Mouse (Mus musculus) olfactory bulb, adult 2 months (tissue): ENCODE measurements around the gene Naa11. TPM values are rescaled to one million over a fixed set of nuclear protein-coding genes. Genes with fewer than 3 reads are reported as not detected.

Experiments
- H3K27ac ChIP-seq: fragments of 200-500 bp; 2 replicates; pipeline ENCODE4 v1.5.1; 2012; ENCODE audit warnings: low read depth, low read length; ENCODE audit not compliant: insufficient read depth
- H3K4me1 ChIP-seq: fragments of 200-500 bp; 2 replicates; pipeline ENCODE4 v1.6.1; 2012; ENCODE audit warnings: low read length; ENCODE audit not compliant: control insufficient read depth, insufficient read depth
- H3K4me3 ChIP-seq: fragments of 200-500 bp; 2 replicates; pipeline ENCODE4 v1.5.1; 2012; ENCODE audit warnings: mild to moderate bottlenecking, low read depth, low read length, moderate library complexity; ENCODE audit not compliant: insufficient read depth
- CTCF ChIP-seq: fragments of 200-500 bp; IDR thresholded peaks from 2 replicates; pipeline ENCODE4 v1.5.1; 2012; ENCODE audit warnings: low read depth, mild to moderate bottlenecking, low read length, moderate library complexity; ENCODE audit not compliant: insufficient read depth
- POLR2A ChIP-seq: fragments of 200-500 bp; IDR thresholded peaks from 2 replicates; pipeline ENCODE4 v1.6.1; 2012; ENCODE audit warnings: mild to moderate bottlenecking, low read depth, low read length, moderate library complexity; ENCODE audit not compliant: insufficient read depth
- WGBS: fragments of 180-500 bp; shearing (Covaris S2); methylation state at CpG from one replicate; pipeline ENCODE4 v1.1.7; 2018; 5-methylcytosine and 5-hydroxymethylcytosine counted together
- polyA plus RNA-seq: library from polyadenylated mRNA; stranded (reverse); fragments of >200 nt; gene quantifications from 2 replicates; pipeline ENCODE4 v1.2.4, GENCODE M21; 2012; ENCODE audit warnings: low replicate concordance; ENCODE audit not compliant: missing spikeins, insufficient read depth, insufficient read length

Naa11 gene
- polyA plus RNA-seq, 1 experiment, result not detected

DNA sequence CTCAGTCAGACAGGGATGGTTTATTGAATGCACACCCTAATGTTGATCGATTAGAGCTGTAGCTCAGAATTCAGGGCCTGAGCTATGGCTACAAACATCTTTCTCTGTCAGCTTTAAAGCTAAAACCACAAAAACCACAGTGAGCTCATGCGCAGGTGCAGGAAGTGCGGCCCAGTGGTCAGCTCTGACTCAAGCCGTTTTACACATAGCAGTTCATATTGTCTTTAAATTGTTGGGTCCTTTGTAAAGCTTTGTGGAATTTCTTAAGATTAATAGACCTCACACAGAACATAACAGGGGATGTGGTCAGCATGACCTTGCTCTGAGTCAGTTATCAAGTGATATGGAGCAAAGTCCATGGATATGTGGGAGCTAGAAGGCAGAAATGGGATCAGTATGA, 5.4 kb upstream of the Naa11 start:
- Histone ChIP-seq H3K4me1 (no peaks in the 10 kb centered on the region), H3K27ac (no peak overlapping the region), H3K4me3 (no peak overlapping the region)
- TF ChIP-seq CTCF (no peak), POLR2A (no peak)
- WGBS, result 91% methylated on average over 4 of the region's 4 CpGs

DNA sequence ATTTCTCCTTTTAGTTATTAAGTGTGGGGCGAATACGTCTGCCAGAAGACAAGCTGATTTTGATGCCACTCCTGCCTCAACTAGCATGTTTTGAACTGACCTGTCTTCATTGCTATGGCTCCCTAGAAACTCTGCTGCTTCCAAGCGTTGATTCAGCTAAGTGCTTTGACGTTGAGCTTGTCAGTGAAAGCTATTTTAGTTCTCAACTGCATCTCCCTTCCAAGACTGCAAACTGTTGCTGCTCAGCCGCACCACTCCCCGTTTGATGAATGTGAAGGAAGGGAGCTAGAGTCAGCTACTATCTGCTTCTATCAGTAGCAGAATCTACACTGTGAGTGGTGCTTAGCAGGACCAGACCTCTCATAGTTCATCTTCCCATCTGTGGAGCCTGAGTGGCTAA, 4.6 kb downstream of the Naa11 start:
- 76% methylated on average over 6 of the region's 6 CpGs for WGBS
- no peak for TF ChIP-seq CTCF
- TF ChIP-seq POLR2A, result no peak
- no peaks in the 10 kb centered on the region for H3K4me1 ChIP-seq
- H3K27ac ChIP-seq, result no peak overlapping the region
- H3K4me3 ChIP-seq, result no peak overlapping the region

DNA sequence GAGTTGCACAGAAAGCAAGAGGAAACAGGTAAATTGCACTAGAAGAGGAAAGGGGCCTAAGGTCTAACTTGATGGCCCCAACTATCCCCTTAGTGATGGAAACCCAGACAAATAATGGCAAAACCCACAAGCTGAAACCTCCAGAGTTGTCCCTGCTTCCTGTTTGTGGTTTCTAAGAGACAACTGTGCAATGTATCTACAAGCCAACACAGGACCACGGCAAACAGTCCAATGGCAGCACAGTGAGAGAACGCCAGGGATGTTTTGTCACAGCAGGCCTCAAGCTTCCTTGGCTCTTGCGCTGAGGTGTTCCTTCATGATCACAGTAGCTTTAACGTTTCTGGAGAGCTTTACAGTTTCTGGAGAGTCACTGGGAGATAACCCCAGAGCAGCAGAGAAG, 7.8 kb downstream of the Naa11 start:
- Histone ChIP-seq H3K27ac (no peak overlapping the region), H3K4me3 (no peak overlapping the region), H3K4me1 (no peaks in the 10 kb centered on the region)
- TF ChIP-seq POLR2A (no peak), CTCF (no peak)
- 81% methylated on average over 4 of the region's 4 CpGs for WGBS

DNA sequence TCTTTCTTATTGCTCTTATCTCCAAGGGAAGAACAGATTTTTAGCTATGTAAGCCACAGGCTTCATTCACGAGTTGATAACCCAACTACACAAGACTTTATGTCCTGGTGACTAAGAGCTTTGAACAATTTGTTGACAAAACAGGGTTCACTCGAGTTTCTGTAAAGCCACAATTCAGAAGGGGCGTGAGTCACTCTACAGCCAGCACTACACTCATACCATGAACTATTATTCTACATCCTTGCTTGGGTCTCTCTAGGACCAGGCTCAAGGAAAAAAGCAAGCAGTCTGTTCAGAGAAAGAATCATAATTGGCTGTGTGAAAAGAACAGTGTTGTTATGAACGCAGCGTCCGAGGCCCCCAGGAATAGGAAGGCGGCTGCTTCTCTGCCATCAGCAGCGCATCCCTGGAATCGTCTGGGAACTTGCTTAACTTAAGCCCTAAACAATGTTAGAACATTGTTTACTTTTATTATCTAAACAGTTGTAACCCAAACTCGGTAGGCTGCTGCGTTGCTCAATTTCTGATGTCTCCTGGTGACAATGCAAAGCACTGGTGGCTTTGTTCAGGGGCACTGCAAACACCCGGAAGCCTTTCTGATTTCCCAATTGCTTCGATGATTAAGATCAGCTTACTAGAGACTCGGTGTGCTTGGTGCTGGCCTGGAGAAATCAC, 9.5 kb downstream of the Naa11 start:
- H3K4me1 ChIP-seq, result no peaks in the 10 kb centered on the region
- H3K4me3 ChIP-seq, result no peak overlapping the region
- H3K27ac ChIP-seq, result no peak overlapping the region
- no peak for TF ChIP-seq CTCF
- 48% methylated on average over 14 of the region's 14 CpGs for WGBS

DNA sequence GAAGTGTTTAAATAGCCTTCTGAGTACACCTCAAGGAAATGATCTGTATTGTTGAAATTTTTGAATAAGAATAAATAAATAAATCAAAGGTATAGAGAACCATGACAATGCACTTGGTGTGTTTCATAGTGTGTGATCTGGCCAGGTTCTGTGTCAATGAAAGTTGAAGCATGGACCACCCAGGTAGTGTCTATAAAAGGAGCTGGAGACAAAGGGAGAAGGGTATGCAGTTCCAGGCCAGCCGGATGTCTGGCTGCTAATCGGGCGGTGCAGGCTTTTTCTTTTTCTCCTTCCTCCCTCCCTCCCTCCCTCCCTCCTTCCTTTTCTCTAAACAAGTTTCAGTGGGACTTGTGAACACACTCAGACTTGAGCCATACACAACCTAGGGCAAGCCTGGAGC, 12.2 kb downstream of the Naa11 start:
- no peak for TF ChIP-seq CTCF
- TF ChIP-seq POLR2A, result no peak
- no peak overlapping the region for H3K4me3 ChIP-seq
- no peaks in the 10 kb centered on the region for H3K4me1 ChIP-seq
- no peak overlapping the region for H3K27ac ChIP-seq
- 56% methylated on average over 3 of the region's 3 CpGs for WGBS

DNA sequence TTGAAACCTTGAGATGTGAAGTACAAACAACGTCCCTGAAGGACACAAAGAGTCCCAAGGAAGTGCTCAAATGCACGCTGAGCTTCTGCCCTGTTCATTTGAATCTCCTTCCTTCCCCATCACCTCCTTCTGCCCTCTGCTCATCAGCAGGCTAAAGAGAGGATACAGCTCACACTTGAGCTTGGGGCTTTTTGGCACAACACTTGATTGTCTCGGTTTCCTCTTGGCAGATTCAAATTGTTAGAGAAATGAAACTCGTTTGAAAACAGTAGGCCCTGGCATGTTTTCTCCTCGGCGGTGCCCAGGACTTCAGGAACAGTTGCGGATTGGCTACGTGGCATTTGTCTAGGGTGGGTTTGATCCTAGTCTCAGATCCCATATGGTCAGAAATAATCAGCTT, 27.4 kb downstream of the Naa11 start:
- Histone ChIP-seq H3K4me3 (no peak overlapping the region), H3K4me1 (no peaks in the 10 kb centered on the region), H3K27ac (no peak overlapping the region)
- no peak for TF ChIP-seq POLR2A
- WGBS, result 61% methylated on average over 8 of the region's 8 CpGs

DNA sequence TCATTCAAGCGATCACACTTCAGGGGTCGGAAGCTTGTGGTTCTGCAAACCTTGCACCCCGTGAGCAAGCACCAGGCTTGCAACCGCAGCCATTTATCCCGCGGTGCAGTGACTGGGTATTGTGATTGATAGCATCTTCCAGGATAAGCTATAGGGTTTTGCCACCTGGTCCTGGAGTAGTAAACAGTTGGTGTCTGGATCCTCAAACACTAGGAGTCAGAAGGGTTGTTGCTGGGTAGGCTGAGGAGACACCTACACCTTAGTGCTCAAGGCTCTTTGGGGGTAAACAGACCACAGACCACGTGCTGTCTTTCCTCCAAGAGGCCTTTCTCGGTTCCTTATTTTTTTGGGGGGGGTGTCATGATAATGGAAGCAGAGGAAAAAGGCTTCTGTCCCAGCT, 27.9 kb downstream of the Naa11 start:
- TF ChIP-seq CTCF (no peak), POLR2A (no peak)
- 83% methylated on average over 8 of the region's 8 CpGs for WGBS
- H3K4me3 ChIP-seq, result no peak overlapping the region

DNA sequence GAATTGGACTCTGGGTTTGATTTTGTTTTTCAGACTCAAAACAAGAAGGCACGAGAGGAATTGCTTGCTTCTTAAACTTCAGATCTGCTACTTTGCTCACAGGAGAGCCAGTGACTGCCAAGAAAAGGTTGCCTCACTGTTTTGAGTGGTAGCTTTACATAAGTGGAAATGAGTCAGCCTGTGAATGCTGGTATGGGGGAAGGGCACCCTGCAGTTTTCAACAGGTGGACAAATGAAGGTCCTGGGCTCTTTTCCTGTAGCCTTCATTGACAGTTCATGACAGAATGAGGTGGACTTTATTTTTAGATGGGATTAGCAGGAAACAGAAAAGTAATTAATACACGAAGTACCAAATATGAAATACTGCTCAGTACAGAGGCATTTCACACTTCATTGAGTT, 29.6 kb downstream of the Naa11 start:
- H3K4me3 ChIP-seq, result no peak overlapping the region
- 27% methylated on average over 2 of the region's 2 CpGs for WGBS
- TF ChIP-seq CTCF, result no peak
- H3K27ac ChIP-seq, result no peak overlapping the region
- H3K4me1 ChIP-seq, result no peaks in the 10 kb centered on the region

More for the DNA sequence above, 27.9 kb downstream of the Naa11 start:
- H3K4me1 ChIP-seq, result no peaks in the 10 kb centered on the region
- no peak overlapping the region for H3K27ac ChIP-seq

DNA sequence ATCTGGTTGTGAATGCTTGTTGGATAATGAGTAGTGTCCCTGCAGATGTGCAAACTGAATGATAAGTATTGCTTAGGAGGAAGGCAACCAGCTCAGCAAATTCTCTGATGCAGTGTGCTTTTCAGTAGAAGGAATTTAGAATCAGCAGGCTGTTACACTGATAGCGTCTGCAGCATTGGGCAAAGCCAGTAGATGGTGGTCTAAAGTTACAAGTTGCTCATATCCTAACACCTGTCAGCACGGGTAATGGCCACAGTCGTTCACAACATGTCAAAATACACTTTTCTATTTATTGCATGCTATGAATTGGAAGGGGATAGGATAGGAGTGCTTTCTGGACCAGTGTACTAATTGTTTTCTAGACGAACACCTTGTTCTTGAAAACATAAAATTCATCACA, 33.1 kb downstream of the Naa11 start:
- Histone ChIP-seq H3K27ac (no peak overlapping the region), H3K4me3 (no peak overlapping the region), H3K4me1 (no peaks in the 10 kb centered on the region)
- TF ChIP-seq CTCF (no peak), POLR2A (no peak)
- 76% methylated on average over 4 of the region's 4 CpGs for WGBS

DNA sequence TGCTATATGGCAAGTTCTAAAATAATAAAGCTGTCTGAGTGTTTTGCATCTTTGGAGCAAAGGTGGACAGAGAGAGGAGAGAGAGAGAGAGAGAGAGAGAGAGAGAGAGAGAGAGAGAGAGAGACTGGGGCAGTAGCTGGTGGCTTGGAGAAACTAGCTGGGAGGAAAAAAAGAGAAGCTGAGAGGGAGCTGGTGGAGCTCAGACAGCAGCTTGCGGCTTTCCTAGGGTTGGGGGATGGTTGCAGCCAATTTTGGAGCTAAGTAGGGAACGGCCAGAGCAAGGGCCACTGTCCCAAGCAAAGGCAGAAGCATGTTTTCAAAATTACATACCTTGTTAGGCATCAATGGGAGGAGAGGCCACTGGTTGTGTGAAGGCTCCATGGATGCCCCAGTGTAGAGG, 36.0 kb downstream of the Naa11 start:
- WGBS, result 76% methylated on average over 2 of the region's 2 CpGs
- H3K4me3 ChIP-seq, result no peak overlapping the region
- H3K27ac ChIP-seq, result no peak overlapping the region
- TF ChIP-seq POLR2A (no peak), CTCF (no peak)
- no peaks in the 10 kb centered on the region for H3K4me1 ChIP-seq
